Mouse (Mus musculus): ENCODE measurements at regions not wholly inside any gene's neighbourhood (a gene's known extent, or its start where the extent isn't known, plus 50 kb on each side); places are given as distances from the start of the nearest gene placed in this dataset.

DNA sequence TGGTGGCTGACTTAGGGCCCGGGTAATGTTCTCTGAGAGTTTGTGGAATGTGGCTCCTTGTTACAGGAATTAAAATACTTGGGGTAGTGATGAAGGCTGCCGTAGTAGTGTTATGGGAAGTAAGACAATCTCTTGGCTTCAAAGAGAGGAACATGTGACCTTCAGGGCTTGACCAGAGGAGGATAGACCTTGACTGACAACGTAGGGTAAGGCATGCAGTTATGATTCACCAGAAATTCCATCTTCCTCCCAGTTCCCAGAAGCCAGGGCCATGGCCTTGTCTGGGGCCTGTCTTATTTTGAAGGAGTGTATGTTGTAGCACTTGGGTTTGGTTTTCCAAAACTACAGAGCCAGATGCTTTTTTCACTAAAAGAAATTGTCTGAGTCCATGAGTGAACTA, 1370.1 kb upstream of the A1bg start:
- TF ChIP-seq CTCF (IDR thresholded peaks at IDR 0.05; ENCODE audit: low read depth, low read length) (no peak), EP300 (IDR thresholded peaks at IDR 0.05; ENCODE audit: insufficient read depth, low read depth, low read length) (no peak), POLR2A (IDR thresholded peaks at IDR 0.05; ENCODE audit: insufficient read depth, low read length) (no peak)
